Mouse (Mus musculus) layer of hippocampus, postnatal 36 days (tissue): ENCODE results near the gene Spg20. TPM values are rescaled to one million over a fixed set of nuclear protein-coding genes. Genes with fewer than 3 reads are reported as not detected.

ENCODE experiments used
- DNase-seq, 2 experiments: peaks; one replicate each; pipeline ENCODE4 v3.0.0; 2022
- total RNA-seq, 2 experiments: library from RNA; stranded (reverse); gene quantifications; 2 replicates each; pipeline ENCODE4 v1.2.3; 2021

Spg20 gene
- total RNA-seq, 2 experiments from 2014 or later: 39.2 to 40.3 TPM

DNA sequence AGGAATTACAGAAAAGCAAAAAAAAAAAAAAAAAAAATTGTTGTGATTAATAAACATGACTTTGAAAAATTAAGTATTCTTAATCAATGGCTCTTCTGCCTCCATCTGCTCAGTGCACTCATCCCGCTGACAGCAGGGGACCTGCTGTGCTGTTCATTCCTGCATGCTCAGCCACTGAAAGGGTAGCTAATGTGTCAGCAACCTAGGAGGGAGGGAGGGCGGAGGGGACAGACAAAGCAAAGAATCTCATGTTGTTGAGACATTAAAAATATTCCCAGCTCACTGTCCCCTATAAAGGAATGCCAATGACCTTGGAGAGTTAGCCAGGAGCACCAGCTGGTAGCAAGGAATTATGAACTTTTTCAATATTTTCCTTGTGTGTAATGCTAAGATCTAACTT, 13.9 kb upstream of the Spg20 start:
- DNase-seq: no peak

DNA sequence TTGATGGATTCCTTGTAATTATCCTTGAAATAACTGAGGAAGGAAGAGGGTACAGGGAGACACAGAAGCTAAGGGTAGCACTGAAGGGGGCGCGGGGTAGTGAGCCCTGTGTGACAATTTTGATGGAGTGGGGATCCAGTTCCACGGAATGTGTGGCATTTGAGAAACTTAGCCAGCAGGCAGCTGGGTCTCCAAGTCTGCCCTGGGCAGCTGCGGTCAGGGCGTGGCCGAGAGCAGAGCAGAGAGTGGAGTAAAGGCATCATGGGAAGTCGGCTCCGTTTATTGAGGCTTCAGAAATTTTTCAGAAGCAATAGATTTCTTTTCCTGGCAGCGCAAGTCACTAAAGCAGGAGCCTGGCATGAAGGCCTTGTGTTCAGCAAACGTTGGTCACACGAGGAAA, 12.9 kb upstream of the Spg20 start:
- no peak for DNase-seq

- DNase-seq: no peak
Observed at GRCm38 (mm10) chr3:55101092-55101491, 10.8 kb upstream of the Spg20 start.

DNA sequence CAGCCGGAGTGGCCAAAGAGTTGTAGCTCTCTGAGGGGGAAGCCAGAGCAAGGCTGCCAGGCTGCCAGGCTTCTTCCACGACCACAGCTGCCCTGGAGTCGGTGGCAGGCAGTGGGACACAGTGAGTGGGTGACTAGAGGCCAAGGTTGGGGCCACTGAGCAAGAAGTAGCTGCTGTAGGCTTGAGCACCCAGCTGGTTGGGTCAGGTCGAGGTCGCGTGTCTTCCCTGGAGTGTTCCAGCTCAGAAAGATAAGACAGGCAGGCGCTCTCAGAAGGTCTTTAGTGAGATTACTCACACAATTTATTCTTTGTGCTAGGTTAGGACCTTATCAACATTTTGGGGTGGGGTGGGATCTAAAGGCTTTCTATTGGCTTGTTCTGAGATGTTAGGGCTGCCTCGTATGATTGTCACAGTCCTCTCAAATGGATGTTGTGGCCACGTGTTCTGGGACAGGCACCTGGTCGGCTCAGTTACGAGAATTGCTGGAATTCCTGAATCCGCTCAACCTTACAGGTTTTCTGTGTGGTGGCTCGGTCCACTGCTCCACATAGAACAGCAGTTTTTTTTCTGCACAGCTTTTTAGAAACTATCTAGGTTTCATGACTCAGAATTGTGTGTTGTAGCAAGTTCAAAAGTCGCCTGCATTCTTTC, 6.4 kb upstream of the Spg20 start:
- DNase-seq: no peak

DNA sequence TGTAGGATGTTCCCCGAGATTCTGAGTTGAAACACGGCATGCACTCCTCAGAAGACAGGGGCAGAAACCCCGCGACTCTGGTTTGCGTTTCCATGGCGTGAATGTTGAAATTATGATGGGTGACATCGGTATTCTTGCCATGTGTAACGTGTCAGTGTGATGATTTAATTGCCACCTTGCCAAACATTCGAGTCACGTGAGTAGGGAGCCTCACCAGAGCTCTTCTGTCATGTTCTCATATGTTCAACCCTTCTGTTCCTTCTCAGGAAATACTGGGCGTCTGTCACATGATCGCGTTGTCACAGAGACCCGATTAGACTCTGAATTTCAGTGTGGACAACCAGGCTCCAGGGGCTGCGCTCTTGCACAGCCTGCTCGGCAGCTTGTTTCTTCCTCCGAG, 5.9 kb upstream of the Spg20 start:
- DNase-seq: peak; percentile 12 to 20

DNA sequence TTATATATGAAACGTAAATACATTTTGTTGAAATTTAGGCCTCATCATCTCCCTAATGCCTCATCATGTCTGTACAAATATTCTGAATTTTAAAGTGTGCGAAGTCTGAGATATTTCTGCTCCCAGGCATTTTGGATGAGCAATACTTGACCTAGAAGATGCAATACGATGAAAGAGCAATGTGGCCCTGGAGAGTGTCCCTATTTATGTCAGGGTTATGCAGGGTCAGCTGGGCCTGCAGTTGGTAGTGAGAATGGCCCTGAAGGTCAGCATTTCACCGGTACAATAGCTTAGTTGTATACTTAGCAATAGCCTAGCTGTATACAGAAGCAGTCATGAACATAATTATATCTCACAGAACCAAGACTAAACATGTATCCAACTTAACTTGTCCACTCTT, 2.8 kb upstream of the Spg20 start:
- DNase-seq: no peak

- DNase-seq: no peak
Observed at GRCm38 (mm10) chr3:55112710-55113415, 955 bp downstream of the Spg20 start.

DNA sequence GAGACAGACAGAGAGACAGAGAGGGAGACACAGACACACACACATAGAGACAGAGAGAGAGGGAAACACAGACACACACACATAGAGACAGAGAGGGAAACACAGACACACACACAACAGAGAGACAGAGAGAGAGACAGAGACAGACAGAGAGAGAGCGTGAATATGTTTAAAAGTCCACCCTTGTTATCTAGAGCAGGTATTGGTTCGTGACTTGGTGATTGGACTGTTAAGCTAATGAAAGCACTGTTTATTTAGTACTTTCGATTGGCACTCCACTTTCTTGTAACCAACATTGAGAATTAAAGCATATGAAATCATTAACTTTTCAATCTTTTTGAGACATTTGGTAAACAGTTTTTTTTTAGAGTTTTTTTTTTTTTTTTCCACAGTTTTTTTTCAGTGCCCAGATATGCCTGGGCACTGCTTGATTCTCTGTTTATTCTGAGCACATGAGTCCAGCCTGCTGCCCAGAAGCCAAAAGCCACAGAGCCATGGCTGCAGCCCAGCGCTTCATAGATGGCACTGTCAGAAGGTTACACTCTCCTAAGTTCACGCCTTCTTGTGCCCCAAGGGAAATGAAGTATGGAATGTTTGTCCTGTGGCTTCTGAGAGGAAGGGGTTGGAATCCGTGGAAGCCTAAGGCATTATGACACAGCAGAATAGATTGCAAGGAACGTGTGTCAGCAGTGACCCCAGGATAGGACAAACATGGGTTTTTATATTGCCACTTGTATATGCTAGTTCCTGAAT, 2.6 kb downstream of the Spg20 start:
- DNase-seq: no peak

GRCm38 (mm10) chr3:55115071-55115470, 3.2 kb downstream of the Spg20 start:
- no peak for DNase-seq

GRCm38 (mm10) chr3:55115989-55116388, 4.1 kb downstream of the Spg20 start:
- DNase-seq: no peak

- no peak for DNase-seq
Observed at GRCm38 (mm10) chr3:55119275-55119898, 7.5 kb downstream of the Spg20 start.

DNA sequence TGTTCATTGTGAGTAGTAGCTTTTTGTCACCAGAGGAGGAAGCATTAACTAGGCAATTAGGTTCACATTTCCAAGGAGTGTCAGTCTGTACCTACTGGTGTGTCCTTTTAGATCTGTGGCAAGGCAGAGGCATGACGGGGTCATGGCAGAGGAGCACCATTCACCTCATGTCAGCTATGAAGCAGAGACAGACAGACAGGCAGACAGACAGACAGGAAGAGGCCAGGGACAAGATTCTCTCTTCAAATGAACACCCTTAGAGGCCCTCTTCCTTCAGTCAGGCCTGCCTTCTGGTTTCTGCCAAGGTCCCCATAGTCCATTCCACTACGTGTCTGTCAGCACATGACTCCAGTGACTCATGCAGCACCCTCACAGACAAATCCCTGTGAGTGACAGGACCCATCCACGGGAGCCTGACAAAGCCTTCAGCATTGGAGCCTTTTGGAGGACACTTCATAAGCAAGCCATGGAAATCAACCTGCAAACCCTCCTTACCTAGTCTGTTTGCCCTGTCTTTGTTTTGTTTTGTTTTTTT, 10.5 kb downstream of the Spg20 start:
- DNase-seq: no peak

- DNase-seq: no peak
Observed at GRCm38 (mm10) chr3:55123064-55123463, 11.2 kb downstream of the Spg20 start.

DNA sequence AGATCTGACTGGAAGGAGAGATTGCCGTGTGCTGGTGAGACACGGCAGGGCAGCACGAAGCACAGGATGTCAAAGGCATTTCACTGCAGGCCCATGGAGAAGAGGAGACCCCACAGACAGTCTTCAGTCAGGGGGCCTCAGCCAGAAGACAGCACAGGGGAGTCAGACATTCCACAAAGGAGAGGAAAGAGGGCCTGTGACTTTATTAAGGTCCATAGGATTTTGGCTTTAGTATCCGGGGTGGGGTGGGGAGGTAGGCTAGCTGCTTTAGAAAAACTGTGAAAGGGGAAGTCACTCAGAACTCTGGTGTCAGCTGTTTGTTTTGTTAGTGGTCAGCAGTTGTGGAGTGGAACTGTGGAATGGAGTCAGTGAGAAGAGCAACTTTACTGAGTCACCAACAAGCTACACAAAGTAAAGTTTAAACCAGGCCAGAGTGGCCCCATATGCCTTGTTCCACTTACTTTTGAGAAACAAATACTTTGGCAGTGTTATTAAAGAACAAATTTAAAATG, 17.3 kb downstream of the Spg20 start:
- no peak for DNase-seq

GRCm38 (mm10) chr3:55131576-55132233, 19.8 kb downstream of the Spg20 start:
- no peak for DNase-seq

- DNase-seq: no peak
Observed at GRCm38 (mm10) chr3:55137039-55137438, 25.1 kb downstream of the Spg20 start, which contains the start of gene Ccdc169. Ccdc169 (plus strand) TSS chr3:55137339.

GRCm38 (mm10) chr3:55139837-55140236, 27.9 kb downstream of the Spg20 start:
- no peak for DNase-seq

- DNase-seq: no peak
Observed at GRCm38 (mm10) chr3:55141401-55141800, 29.5 kb downstream of the Spg20 start.

DNA sequence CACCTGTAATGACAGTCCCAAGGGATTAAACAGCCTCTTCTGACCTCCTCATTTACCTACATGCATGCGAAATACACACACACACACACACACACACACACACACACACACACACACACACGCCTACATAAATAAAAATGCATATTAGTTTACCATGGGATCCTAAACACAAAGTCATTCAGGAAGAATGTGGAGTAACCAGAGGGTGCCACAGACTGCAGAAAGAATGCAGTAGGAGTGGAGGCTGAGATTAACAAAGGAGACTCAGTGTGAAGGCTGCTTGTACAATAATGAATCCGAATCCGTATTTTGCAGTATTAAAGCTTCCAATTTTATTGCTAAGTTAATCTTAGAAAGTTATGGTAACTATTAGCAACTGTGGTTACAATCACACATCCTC, 33.0 kb downstream of the Spg20 start:
- no peak for DNase-seq

DNA sequence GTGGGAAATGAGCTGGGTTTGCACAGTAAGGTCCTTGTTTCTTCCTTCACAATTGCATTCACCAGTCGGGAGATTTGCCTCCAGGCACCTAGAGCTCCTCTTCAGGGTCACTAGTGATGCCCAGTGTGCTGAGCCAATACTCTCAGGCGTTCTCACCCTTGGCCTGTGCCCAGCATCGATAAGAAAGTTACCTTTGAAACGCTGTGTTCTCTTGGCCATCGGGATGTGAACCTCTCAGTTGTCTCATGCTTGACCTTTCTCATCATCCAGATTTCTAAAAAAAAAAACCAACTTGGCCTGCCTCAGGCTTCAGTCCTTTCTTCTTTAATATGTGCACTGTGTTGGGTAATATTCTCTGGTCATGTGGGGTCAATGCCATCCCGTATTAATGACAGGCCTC, 34.5 kb downstream of the Spg20 start:
- DNase-seq: no peak

DNA sequence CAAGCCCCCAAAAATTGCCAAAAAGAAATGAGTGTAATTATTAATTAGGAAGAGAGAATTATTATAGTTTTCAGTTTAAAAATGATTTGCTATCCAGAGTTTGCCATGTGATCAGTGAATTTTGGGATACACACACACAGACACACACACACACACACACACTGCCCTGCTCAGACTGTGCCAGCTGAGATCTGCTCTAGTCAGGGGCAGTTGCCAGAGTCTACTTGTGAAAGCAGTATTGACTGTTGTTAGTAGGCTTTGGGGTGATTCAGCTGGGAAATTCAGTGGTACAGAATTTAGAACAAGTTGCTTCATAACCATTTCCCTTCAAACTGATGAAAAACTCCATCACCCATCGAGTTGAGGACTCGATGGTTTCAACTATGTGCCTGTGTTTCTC, 35.2 kb downstream of the Spg20 start:
- DNase-seq: no peak

DNA sequence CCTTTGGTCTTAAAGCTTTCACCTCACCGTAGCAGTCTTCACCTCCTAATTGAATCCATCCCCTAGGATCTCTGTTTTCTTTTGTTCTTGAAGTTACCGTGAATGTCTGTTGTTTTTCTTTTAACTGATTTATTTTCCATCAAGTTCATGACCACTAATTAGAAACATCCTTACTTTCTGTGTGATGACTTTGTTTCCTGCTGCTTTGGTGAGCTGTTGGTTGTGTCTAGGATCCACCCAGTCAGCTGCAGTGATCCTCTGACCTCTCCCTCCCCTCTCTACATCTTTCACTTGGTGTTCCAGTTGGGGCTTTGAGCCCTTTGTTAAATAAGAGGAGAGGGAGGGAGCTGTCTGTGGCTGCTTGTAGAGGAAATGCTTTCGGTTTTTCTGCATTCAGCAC, 36.2 kb downstream of the Spg20 start:
- no peak for DNase-seq
